ENCODE assay signal across 8 mouse cellular contexts in the genomic region with DNA sequence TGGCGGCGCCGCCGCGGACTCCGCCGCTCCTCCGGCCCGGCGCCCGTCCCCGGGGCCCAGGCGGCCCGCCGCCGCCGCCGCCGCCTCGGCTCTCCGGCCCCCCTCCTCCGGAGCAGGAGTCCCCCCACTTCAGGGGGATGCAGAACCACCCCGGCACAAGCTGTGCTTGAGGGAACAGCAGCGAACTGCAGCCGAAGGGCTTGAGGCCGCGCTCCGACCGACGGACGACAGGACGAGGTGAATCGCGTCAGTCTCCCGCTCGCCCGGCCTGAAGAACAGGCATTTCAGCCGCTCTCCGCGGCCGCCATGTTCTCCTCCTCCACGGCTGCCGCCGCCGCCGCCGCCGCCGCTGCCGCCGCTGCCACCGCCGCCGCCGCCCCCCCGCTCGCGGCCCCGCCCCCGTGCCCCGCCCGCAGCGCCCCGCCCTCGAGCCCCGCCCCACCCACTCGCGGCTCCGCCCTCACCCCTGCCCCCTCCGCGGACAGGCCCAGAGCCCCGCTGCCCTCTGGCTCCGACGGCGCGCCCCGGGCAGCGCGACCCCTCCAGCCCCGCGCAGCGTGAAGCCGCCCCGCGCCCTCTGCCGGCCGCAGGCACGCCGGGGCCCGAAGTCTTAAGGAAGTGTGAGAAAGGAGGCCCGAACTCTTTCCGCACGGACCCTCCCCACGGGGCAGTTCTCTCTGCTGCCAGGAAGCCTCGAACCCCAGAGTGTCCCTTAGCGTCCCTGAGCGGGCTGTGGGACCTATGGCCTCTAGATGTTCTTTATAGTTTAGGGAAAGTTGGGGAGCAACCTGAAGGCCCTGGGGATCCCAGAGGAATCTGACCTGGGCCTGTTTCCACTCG. TPM values are rescaled to one million over a fixed set of nuclear protein-coding genes. Genes with fewer than 3 reads are reported as not detected.
DNase-seq lines count a peak whose midpoint lies in the region; ATAC-seq and TF ChIP-seq lines count a peak whose summit lies in the region.

Ncoa1 (minus strand) TSS at position 351 of the 840 bp plus-strand sequence.

- no peaks in the 10 kb centered on the region for H3K27me3 ChIP-seq in Patski
- no peaks in the 10 kb centered on the region for H3K27me3 ChIP-seq in hindbrain, embryonic 13.5 days

- peak within 1 kb of the TSS; percentile 85 for H3K4me2 ChIP-seq in hindbrain, embryonic 13.5 days

- peak within 1 kb of the TSS; percentile 98 for H3K27ac ChIP-seq in hindbrain, embryonic 13.5 days

- peak within 1 kb of the TSS; percentile 97 for H3K9ac ChIP-seq in hindbrain, embryonic 13.5 days

- peak; percentile 78 for ATAC-seq in Patski
- ATAC-seq in hindbrain, embryonic 13.5 days (ENCODE audit: low FRiP score) = peak; percentile 75

- no peaks in the 10 kb centered on the region for H3K36me3 ChIP-seq in hindbrain, embryonic 13.5 days

- H3K4me3 ChIP-seq in hindbrain, embryonic 13.5 days = peak within 1 kb of the TSS; percentile 94

- in situ Hi-C loops in Patski (cut with MboI; ENCODE audit: low pct_unique_long_range_greater_than_20kb) = no loop called here

- WGBS in hindbrain, embryonic 13.5 days = 1% methylated on average over 55 of the region's 98 CpGs

- peaks cover 30% of the 10 kb centered on the region for H3K4me1 ChIP-seq in hindbrain, embryonic 13.5 days (replicated peaks)

- H3K9me3 ChIP-seq in hindbrain, embryonic 13.5 days = no peaks in the 10 kb centered on the region

- no peak for DNase-seq in Patski (ENCODE audit: low read depth, low spot score)
- DNase-seq in cerebellum, postnatal 14 days = peak; percentile 81 to 82
- peak; percentile 41 to 42 for DNase-seq in frontal cortex, postnatal 25 days (ENCODE audit: low spot score in 2 of 2)
- peak; percentile 39 for DNase-seq in left cerebral cortex, adult 11 months (ENCODE audit: low spot score)
- DNase-seq in lung, postnatal 4 days = peak; percentile 85 to 89
- peak; percentile 89 for DNase-seq in retina, postnatal 1 day
- peak; percentile 63 to 76 for DNase-seq in urinary bladder, adult 18-20 months (ENCODE audit: low spot score in 2 of 2)

- POLR2A ChIA-PET in Patski (lab: Charles Lee) = no interaction called here

- TF ChIP-seq CTCF in Patski (IDR thresholded peaks at IDR 0.05) = peak; percentile 64

- CTCF ChIA-PET in Patski (lab: Charles Lee) = no interaction called here

RNA-seq across cellular contexts. Expression of gene Ncoa1, which starts in this region (rescaled TPM):
- polyA plus RNA-seq in Patski (2021) = 21.9 TPM
- polyA plus RNA-seq in hindbrain, embryonic 13.5 days (2015; fragmentation: Nextera tagmentation; extraction: Ambion mirVana) = 10.3 and 11.5 TPM in 2 replicates
